Mouse (Mus musculus): ENCODE measurements at regions not wholly inside any gene's neighbourhood (a gene's known extent, or its start where the extent isn't known, plus 50 kb on each side); places are given as distances from the start of the nearest gene placed in this dataset.

- TF ChIP-seq POLR2A (IDR thresholded peaks at IDR 0.05; ENCODE audit: borderline replicate concordance, extremely low read depth, insufficient read depth, insufficient read length, poor library complexity, severe bottlenecking) (no peak), CTCF (IDR thresholded peaks at IDR 0.05; ENCODE audit: borderline replicate concordance, extremely low read depth, insufficient read depth, insufficient read length) (no peak)
- DNase-seq (ENCODE audit: low read depth), result no peak
Measured at GRCm38 (mm10) chr8:34702806-34703205, 591.3 kb upstream of the Gm10131 start.

- no peak for TF ChIP-seq CTCF (IDR thresholded peaks at IDR 0.05; ENCODE audit: borderline replicate concordance, extremely low read depth, insufficient read depth, insufficient read length)
- no peak for TF ChIP-seq POLR2A (IDR thresholded peaks at IDR 0.05; ENCODE audit: borderline replicate concordance, extremely low read depth, insufficient read depth, insufficient read length, poor library complexity, severe bottlenecking)
- DNase-seq (ENCODE audit: low read depth), result peak; percentile 56
Measured at GRCm38 (mm10) chr8:34699015-34699414, 587.5 kb upstream of the Gm10131 start.

- TF ChIP-seq CTCF (IDR thresholded peaks at IDR 0.05; ENCODE audit: borderline replicate concordance, extremely low read depth, insufficient read depth, insufficient read length) (no peak), POLR2A (IDR thresholded peaks at IDR 0.05; ENCODE audit: borderline replicate concordance, extremely low read depth, insufficient read depth, insufficient read length, poor library complexity, severe bottlenecking) (no peak)
- no peak for DNase-seq (ENCODE audit: low read depth)
Measured at GRCm38 (mm10) chr8:34696365-34696764, 584.8 kb upstream of the Gm10131 start.

GRCm38 (mm10) chr8:34692606-34693005 lies 581.1 kb upstream of the Gm10131 start:
- no peak for TF ChIP-seq POLR2A (IDR thresholded peaks at IDR 0.05; ENCODE audit: borderline replicate concordance, extremely low read depth, insufficient read depth, insufficient read length, poor library complexity, severe bottlenecking)
- no peak for TF ChIP-seq CTCF (IDR thresholded peaks at IDR 0.05; ENCODE audit: borderline replicate concordance, extremely low read depth, insufficient read depth, insufficient read length)
- DNase-seq (ENCODE audit: low read depth), result no peak

GRCm38 (mm10) chr8:34691776-34692175 lies 580.2 kb upstream of the Gm10131 start:
- no peak for DNase-seq (ENCODE audit: low read depth)
- TF ChIP-seq CTCF (IDR thresholded peaks at IDR 0.05; ENCODE audit: borderline replicate concordance, extremely low read depth, insufficient read depth, insufficient read length) (no peak), POLR2A (IDR thresholded peaks at IDR 0.05; ENCODE audit: borderline replicate concordance, extremely low read depth, insufficient read depth, insufficient read length, poor library complexity, severe bottlenecking) (no peak)

GRCm38 (mm10) chr8:34689825-34690493 lies 578.4 kb upstream of the Gm10131 start:
- no peak for DNase-seq (ENCODE audit: low read depth)
- TF ChIP-seq CTCF (IDR thresholded peaks at IDR 0.05; ENCODE audit: borderline replicate concordance, extremely low read depth, insufficient read depth, insufficient read length) (no peak), POLR2A (IDR thresholded peaks at IDR 0.05; ENCODE audit: borderline replicate concordance, extremely low read depth, insufficient read depth, insufficient read length, poor library complexity, severe bottlenecking) (no peak)

GRCm38 (mm10) chr8:34689049-34689824 lies 577.7 kb upstream of the Gm10131 start:
- TF ChIP-seq CTCF (IDR thresholded peaks at IDR 0.05; ENCODE audit: borderline replicate concordance, extremely low read depth, insufficient read depth, insufficient read length) (no peak), POLR2A (IDR thresholded peaks at IDR 0.05; ENCODE audit: borderline replicate concordance, extremely low read depth, insufficient read depth, insufficient read length, poor library complexity, severe bottlenecking) (no peak)
- DNase-seq (ENCODE audit: low read depth), result no peak

GRCm38 (mm10) chr8:34688396-34689048 lies 577.0 kb upstream of the Gm10131 start:
- peak; percentile 76 for DNase-seq (ENCODE audit: low read depth)
- TF ChIP-seq CTCF (IDR thresholded peaks at IDR 0.05; ENCODE audit: borderline replicate concordance, extremely low read depth, insufficient read depth, insufficient read length) (no peak), POLR2A (IDR thresholded peaks at IDR 0.05; ENCODE audit: borderline replicate concordance, extremely low read depth, insufficient read depth, insufficient read length, poor library complexity, severe bottlenecking) (no peak)

GRCm38 (mm10) chr8:34686371-34686770 lies 574.8 kb upstream of the Gm10131 start:
- peak; percentile 31 for DNase-seq (ENCODE audit: low read depth)
- TF ChIP-seq POLR2A (IDR thresholded peaks at IDR 0.05; ENCODE audit: borderline replicate concordance, extremely low read depth, insufficient read depth, insufficient read length, poor library complexity, severe bottlenecking) (no peak), CTCF (IDR thresholded peaks at IDR 0.05; ENCODE audit: borderline replicate concordance, extremely low read depth, insufficient read depth, insufficient read length) (no peak)

- DNase-seq (ENCODE audit: low read depth), result peak; percentile 75
- no peak for TF ChIP-seq POLR2A (IDR thresholded peaks at IDR 0.05; ENCODE audit: borderline replicate concordance, extremely low read depth, insufficient read depth, insufficient read length, poor library complexity, severe bottlenecking)
- TF ChIP-seq CTCF (IDR thresholded peaks at IDR 0.05; ENCODE audit: borderline replicate concordance, extremely low read depth, insufficient read depth, insufficient read length), result no peak
Measured at GRCm38 (mm10) chr8:34684683-34685082, 573.1 kb upstream of the Gm10131 start.

GRCm38 (mm10) chr8:34683173-34683572 lies 571.6 kb upstream of the Gm10131 start:
- TF ChIP-seq POLR2A (IDR thresholded peaks at IDR 0.05; ENCODE audit: borderline replicate concordance, extremely low read depth, insufficient read depth, insufficient read length, poor library complexity, severe bottlenecking) (no peak), CTCF (IDR thresholded peaks at IDR 0.05; ENCODE audit: borderline replicate concordance, extremely low read depth, insufficient read depth, insufficient read length) (no peak)

More at GRCm38 (mm10) chr8:34683173-34683572, 571.6 kb upstream of the Gm10131 start:
- DNase-seq (ENCODE audit: low read depth), result no peak

Data from brain, embryonic 14.5 days (tissue).